Mouse (Mus musculus) cerebellum, adult 9-11 months (tissue): ENCODE measurements around the gene Trpm3.
A peak's percentile ranks its signal among the peaks of the same experiment; 100 is the strongest.

Experiments
- DNase-seq: peaks from one replicate; pipeline ENCODE4 v3.0.0; 2022

Gene Trpm3

GRCm38 (mm10) chr19:22317306-22317705 is 178.5 kb downstream of the Trpm3 start:
- no peak for DNase-seq

- no peak for DNase-seq
Measured at GRCm38 (mm10) chr19:22326813-22327212, 188.0 kb downstream of the Trpm3 start.

- DNase-seq: no peak
Measured at GRCm38 (mm10) chr19:22327226-22327625, 188.4 kb downstream of the Trpm3 start.

GRCm38 (mm10) chr19:22336278-22336677 is 197.4 kb downstream of the Trpm3 start:
- DNase-seq: no peak

DNA sequence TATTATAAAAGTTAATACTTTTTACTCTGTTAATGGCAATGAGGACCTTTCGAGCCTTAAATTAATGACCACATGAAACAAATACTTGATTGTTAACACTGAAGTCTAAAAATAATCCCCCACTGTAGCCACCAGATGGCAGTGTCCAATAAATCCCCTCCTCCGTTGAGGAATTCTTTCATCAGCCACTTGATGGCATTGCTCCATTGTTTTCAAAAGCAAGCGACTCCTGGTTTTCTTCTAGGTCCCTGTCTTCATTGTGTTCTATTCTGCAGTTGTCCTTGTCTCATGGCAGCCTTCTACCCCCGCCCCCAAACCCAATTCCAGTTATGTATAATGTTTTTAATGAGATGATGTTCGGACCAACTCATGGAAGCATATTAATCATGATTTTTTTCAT is 198.6 kb downstream of the Trpm3 start:
- peak; percentile 75 for DNase-seq

- no peak for DNase-seq
Measured at GRCm38 (mm10) chr19:22338927-22339326, 200.1 kb downstream of the Trpm3 start.

GRCm38 (mm10) chr19:22354037-22354541 is 215.2 kb downstream of the Trpm3 start:
- peak; percentile 32 for DNase-seq

- no peak for DNase-seq
Measured at GRCm38 (mm10) chr19:22386890-22387289, 248.0 kb downstream of the Trpm3 start.

- DNase-seq: no peak
Measured at GRCm38 (mm10) chr19:22394700-22395099, 255.9 kb downstream of the Trpm3 start.

GRCm38 (mm10) chr19:22404049-22404448 is 265.2 kb downstream of the Trpm3 start:
- no peak for DNase-seq

DNA sequence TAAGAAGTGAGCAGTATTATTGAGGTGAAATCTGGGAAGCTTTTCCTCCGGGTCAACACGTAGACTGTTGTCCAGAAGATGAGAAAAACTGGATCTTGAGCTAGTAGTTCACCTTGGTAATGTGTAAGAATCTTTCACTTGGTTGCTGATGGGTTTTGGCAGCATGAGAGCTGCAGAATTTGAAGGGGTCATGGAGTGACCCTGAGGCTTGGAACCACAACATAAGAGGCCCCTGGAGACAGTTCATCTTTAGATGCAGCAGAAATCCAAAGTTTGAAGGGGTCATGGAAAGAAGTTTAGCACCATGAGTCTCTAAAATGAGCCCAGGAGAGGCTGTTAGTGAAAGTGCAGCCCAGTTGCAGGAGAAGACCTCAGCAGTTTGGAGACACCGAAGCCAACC is 279.4 kb downstream of the Trpm3 start:
- no peak for DNase-seq

DNA sequence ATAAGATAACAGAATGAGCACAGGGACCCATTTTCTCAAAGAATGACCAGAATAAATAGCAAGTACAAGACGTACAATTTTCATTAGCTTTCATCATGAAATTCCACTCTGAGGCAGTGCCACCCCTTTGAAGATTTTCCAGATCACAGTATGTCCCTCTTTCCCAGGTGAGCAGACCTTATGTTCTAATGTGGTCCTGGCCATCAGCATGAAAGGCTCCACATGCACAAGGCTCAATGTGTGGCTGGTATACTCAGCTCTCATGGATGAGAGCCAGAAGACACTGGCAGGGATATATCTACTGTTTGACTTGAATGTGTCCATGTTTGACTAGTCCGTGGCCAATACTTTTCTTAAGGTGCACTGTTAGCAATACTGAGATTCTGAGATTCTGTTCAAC is 298.4 kb downstream of the Trpm3 start:
- peak; percentile 89 for DNase-seq

- peak; percentile 87 for DNase-seq
Measured at GRCm38 (mm10) chr19:22447418-22448339, 308.8 kb downstream of the Trpm3 start.

DNA sequence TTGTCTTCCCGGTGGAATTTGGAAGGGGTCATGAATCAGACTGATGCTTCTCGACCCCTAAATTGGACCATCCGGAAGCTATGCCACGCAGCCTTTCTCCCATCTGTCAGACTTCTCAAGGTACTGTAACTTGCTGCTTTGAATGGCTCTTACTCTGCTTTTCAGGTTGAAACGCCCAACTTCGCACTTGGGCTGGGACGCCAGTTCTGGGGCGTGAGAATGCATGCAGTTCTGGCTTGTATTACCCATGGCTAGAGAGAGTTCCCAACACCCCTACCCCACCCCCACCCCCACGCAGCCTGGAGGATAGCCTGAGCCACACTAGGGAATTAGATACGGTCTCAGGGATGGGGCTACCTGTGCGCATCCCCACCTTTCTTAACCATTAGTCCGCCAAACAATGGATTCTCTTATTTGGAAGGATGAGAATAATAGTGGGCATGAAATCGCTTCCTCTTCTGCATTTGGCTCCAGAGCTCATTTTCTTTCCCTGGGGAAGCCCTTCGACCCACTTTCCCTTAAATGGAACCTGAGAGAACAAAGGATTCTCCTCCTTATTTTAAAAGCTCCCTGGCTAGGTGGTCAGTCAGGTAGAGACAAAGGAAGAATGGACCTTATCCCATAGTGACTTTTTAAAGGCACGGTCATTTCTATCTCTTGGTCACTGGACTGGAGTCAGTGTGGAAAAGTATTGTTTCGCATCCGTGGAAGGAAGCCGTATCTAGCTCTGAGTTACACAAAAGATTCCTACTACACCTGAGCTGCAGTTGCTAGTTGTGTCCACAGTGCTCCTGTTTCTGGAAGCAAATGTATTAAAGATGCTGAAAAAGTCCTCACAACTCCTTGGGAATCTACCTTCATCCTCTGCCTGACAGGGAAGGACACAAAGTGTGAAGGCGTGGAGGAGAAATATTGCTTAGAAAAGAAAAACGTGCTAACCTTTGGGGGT is 309.8 kb downstream of the Trpm3 start:
- peak; percentile 69 for DNase-seq

DNA sequence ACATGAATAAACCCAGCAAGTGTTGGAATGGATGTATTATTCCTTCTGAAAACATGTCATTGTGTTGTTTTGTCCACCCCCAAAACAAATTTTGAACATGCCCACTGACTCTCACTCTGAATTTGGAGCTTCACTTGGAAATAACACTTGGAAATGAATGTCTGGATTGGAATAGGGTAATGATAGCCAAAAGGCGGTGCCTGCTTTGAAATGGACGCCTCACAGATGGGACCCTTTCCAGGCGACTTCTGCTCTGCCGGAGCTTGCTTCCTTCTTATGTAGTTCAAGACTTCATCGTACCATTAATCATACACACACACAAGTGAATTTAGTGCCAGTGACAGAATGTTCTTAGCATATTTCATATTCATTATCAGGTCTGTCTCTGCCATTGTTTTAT is 312.4 kb downstream of the Trpm3 start:
- no peak for DNase-seq

DNA sequence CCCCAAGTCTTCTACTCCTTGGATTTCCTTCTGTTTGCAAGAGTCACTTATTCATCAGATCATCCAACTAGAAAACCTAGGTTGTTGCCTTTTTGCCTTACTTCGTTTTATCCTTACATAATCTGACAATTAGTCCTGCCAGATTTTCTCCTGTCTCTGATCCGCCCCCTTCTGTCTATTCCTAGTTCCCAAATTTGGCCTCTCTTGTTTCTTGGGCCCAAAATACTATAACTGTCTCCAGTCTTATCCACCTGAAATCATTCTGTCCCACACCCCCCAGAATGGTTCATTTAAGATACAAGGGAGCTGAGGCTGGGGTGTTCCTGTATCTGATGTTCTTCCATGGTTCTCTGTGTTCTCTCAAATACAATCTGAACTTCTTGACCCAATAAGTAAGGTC is 318.1 kb downstream of the Trpm3 start:
- no peak for DNase-seq

DNA sequence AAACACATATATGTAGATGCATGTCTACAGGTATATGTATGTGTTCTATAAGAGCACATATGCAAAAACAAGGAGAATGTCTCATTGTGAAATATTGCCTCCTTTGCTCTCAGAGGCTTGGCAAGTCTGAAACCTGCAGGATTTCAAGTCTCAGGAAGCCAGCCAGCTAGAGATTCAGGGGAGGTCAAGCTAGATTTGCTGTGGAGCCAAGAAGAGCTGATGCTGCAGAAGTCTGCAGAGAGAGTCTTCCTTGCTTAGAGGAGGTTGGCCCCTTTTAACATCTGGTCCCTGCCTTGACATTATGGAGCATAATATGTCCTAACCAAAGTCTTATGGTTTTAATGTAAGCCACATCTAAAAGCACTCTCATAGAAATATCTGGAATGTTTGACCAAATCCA is 323.2 kb downstream of the Trpm3 start:
- peak; percentile 51 for DNase-seq

- DNase-seq: no peak
Measured at GRCm38 (mm10) chr19:22463506-22463905, 324.7 kb downstream of the Trpm3 start.

- no peak for DNase-seq
Measured at GRCm38 (mm10) chr19:22469608-22470007, 330.8 kb downstream of the Trpm3 start.

GRCm38 (mm10) chr19:22473030-22473712 is 334.3 kb downstream of the Trpm3 start:
- DNase-seq: peak; percentile 85

- no peak for DNase-seq
Measured at GRCm38 (mm10) chr19:22478295-22478989, 339.6 kb downstream of the Trpm3 start.

- no peak for DNase-seq
Measured at GRCm38 (mm10) chr19:22503469-22503868, 364.6 kb downstream of the Trpm3 start.
